Mouse (Mus musculus): ENCODE results near the gene Ilvbl. TPM values are rescaled to one million over a fixed set of nuclear protein-coding genes. Genes with fewer than 3 reads are reported as not detected.

The Ilvbl gene
- polyA plus RNA-seq, 1 experiment from 2014 or later = 40.7 TPM

GRCm38 (mm10) chr10:78576435-78577184 is 2.5 kb downstream of the Ilvbl start:
- Histone ChIP-seq H3K36me3 (replicated peaks) (peaks cover 49% of the 10 kb centered on the region), H3K27ac (replicated peaks) (no peak overlapping the region), H3K27me3 (replicated peaks; ENCODE audit: low read depth, poor library complexity, severe bottlenecking) (no peaks in the 10 kb centered on the region), H3K4me3 (no peak overlapping the region), H3K4me1 (peaks cover 14% of the 10 kb centered on the region), H3K9me3 (no peaks in the 10 kb centered on the region)
- WGBS = 94% methylated on average over 16 of the region's 16 CpGs
- DNase-seq (ENCODE audit: low spot score) = peak; percentile 5

- Histone ChIP-seq H3K4me3 (no peak overlapping the region), H3K9me3 (no peaks in the 10 kb centered on the region), H3K27ac (replicated peaks) (no peak overlapping the region), H3K36me3 (replicated peaks) (peaks cover 56% of the 10 kb centered on the region), H3K27me3 (replicated peaks; ENCODE audit: low read depth, poor library complexity, severe bottlenecking) (no peaks in the 10 kb centered on the region), H3K4me1 (peaks cover 14% of the 10 kb centered on the region)
- WGBS = 81% methylated on average over 3 of the region's 3 CpGs
- no peak for DNase-seq (ENCODE audit: low spot score)
These were observed 4.1 kb downstream of the Ilvbl start for GRCm38 (mm10) chr10:78578204-78578603.

GRCm38 (mm10) chr10:78581121-78581520 is 7.0 kb downstream of the Ilvbl start:
- WGBS = 93% methylated on average over 7 of the region's 7 CpGs
- Histone ChIP-seq H3K4me1 (no peaks in the 10 kb centered on the region), H3K27ac (replicated peaks) (no peak overlapping the region), H3K9me3 (no peaks in the 10 kb centered on the region), H3K4me3 (no peak overlapping the region), H3K27me3 (replicated peaks; ENCODE audit: low read depth, poor library complexity, severe bottlenecking) (no peaks in the 10 kb centered on the region), H3K36me3 (replicated peaks) (peaks cover 85% of the 10 kb centered on the region)
- no peak for DNase-seq (ENCODE audit: low spot score)

- 75% methylated on average over 9 of the region's 9 CpGs for WGBS
- no peak for DNase-seq (ENCODE audit: low spot score)
- Histone ChIP-seq H3K4me1 (no peaks in the 10 kb centered on the region), H3K36me3 (replicated peaks) (peaks cover 90% of the 10 kb centered on the region), H3K4me3 (no peak overlapping the region), H3K27me3 (replicated peaks; ENCODE audit: low read depth, poor library complexity, severe bottlenecking) (no peaks in the 10 kb centered on the region), H3K9me3 (no peaks in the 10 kb centered on the region), H3K27ac (replicated peaks) (no peak overlapping the region)
These were observed 9.2 kb downstream of the Ilvbl start for GRCm38 (mm10) chr10:78583347-78583746.

- DNase-seq (ENCODE audit: low spot score) = no peak
- H3K36me3 ChIP-seq (replicated peaks) = peaks cover 90% of the 10 kb centered on the region
- no peak overlapping the region for H3K4me3 ChIP-seq
- no peaks in the 10 kb centered on the region for H3K27me3 ChIP-seq (replicated peaks; ENCODE audit: low read depth, poor library complexity, severe bottlenecking)
- H3K4me1 ChIP-seq = no peaks in the 10 kb centered on the region
- H3K9me3 ChIP-seq = no peaks in the 10 kb centered on the region
- H3K27ac ChIP-seq (replicated peaks) = no peak overlapping the region
- WGBS = 82% methylated on average over 3 of the region's 3 CpGs
These were observed 9.8 kb downstream of the Ilvbl start for GRCm38 (mm10) chr10:78583939-78584338.

GRCm38 (mm10) chr10:78584996-78585395 is 10.8 kb downstream of the Ilvbl start:
- 90% methylated on average over 1 of the region's 1 CpGs for WGBS
- no peak overlapping the region for H3K27ac ChIP-seq (replicated peaks)
- no peak overlapping the region for H3K4me3 ChIP-seq
- peaks cover 90% of the 10 kb centered on the region for H3K36me3 ChIP-seq (replicated peaks)
- H3K9me3 ChIP-seq = no peaks in the 10 kb centered on the region
- no peak for DNase-seq (ENCODE audit: low spot score)
- H3K27me3 ChIP-seq (replicated peaks; ENCODE audit: low read depth, poor library complexity, severe bottlenecking) = no peaks in the 10 kb centered on the region
- H3K4me1 ChIP-seq = peaks cover 3% of the 10 kb centered on the region

- H3K9me3 ChIP-seq = no peaks in the 10 kb centered on the region
- DNase-seq (ENCODE audit: low spot score) = no peak
- WGBS = 91% methylated on average over 22 of the region's 22 CpGs
- peaks cover 86% of the 10 kb centered on the region for H3K36me3 ChIP-seq (replicated peaks)
- H3K27me3 ChIP-seq (replicated peaks; ENCODE audit: low read depth, poor library complexity, severe bottlenecking) = no peaks in the 10 kb centered on the region
- H3K27ac ChIP-seq (replicated peaks) = no peak overlapping the region
- H3K4me3 ChIP-seq = no peak overlapping the region
- peaks cover 9% of the 10 kb centered on the region for H3K4me1 ChIP-seq
These were observed 11.5 kb downstream of the Ilvbl start for GRCm38 (mm10) chr10:78585606-78586005.

GRCm38 (mm10) chr10:78586026-78586425 is 11.9 kb downstream of the Ilvbl start:
- Histone ChIP-seq H3K4me1 (peaks cover 13% of the 10 kb centered on the region), H3K9me3 (no peaks in the 10 kb centered on the region), H3K27ac (replicated peaks) (no peak overlapping the region), H3K36me3 (replicated peaks) (peaks cover 82% of the 10 kb centered on the region), H3K4me3 (no peak overlapping the region), H3K27me3 (replicated peaks; ENCODE audit: low read depth, poor library complexity, severe bottlenecking) (no peaks in the 10 kb centered on the region)
- 96% methylated on average over 13 of the region's 13 CpGs for WGBS
- no peak for DNase-seq (ENCODE audit: low spot score)

- Histone ChIP-seq H3K4me1 (peaks cover 23% of the 10 kb centered on the region), H3K4me3 (no peak overlapping the region), H3K27me3 (replicated peaks; ENCODE audit: low read depth, poor library complexity, severe bottlenecking) (no peaks in the 10 kb centered on the region), H3K36me3 (replicated peaks) (peaks cover 59% of the 10 kb centered on the region), H3K9me3 (no peaks in the 10 kb centered on the region), H3K27ac (replicated peaks) (no peak overlapping the region)
- DNase-seq (ENCODE audit: low spot score) = no peak
- WGBS = 95% methylated on average over 18 of the region's 18 CpGs
These were observed 15.1 kb downstream of the Ilvbl start for GRCm38 (mm10) chr10:78589291-78589690.

- 0 out of 2 replicates have a peak overlapping the region, but pooled peaks have one; percentile 45 for H3K27ac ChIP-seq (replicated peaks)
- H3K4me3 ChIP-seq = peak overlapping the region; percentile 80; the same call in 1 of the 2 replicates
- peaks cover 23% of the 10 kb centered on the region for H3K4me1 ChIP-seq
- H3K36me3 ChIP-seq (replicated peaks) = peaks cover 53% of the 10 kb centered on the region
- 95% methylated on average over 8 of the region's 8 CpGs for WGBS
- DNase-seq (ENCODE audit: low spot score) = no peak
- H3K9me3 ChIP-seq = no peaks in the 10 kb centered on the region
- no peaks in the 10 kb centered on the region for H3K27me3 ChIP-seq (replicated peaks; ENCODE audit: low read depth, poor library complexity, severe bottlenecking)
These were observed 15.8 kb downstream of the Ilvbl start for GRCm38 (mm10) chr10:78589901-78590300.

- Histone ChIP-seq H3K36me3 (replicated peaks) (peaks cover 44% of the 10 kb centered on the region), H3K27me3 (replicated peaks; ENCODE audit: low read depth, poor library complexity, severe bottlenecking) (no peaks in the 10 kb centered on the region), H3K4me1 (peaks cover 23% of the 10 kb centered on the region), H3K27ac (replicated peaks) (peak overlapping the region; percentile 94), H3K9me3 (no peaks in the 10 kb centered on the region), H3K4me3 (peak overlapping the region; percentile 80)
- DNase-seq (ENCODE audit: low spot score) = peak; percentile 32
- 37% methylated on average over 9 of the region's 9 CpGs for WGBS
These were observed 16.6 kb downstream of the Ilvbl start for GRCm38 (mm10) chr10:78590744-78591143.

GRCm38 (mm10) chr10:78591406-78592328 is 17.5 kb downstream of the Ilvbl start, which contains the start of gene Syde1:
Syde1 (minus strand) TSS chr10:78591964.
- no peaks in the 10 kb centered on the region for H3K9me3 ChIP-seq
- peaks cover 35% of the 10 kb centered on the region for H3K36me3 ChIP-seq (replicated peaks)
- peak within 1 kb of the TSS; percentile 80 for H3K4me3 ChIP-seq
- H3K27me3 ChIP-seq (replicated peaks; ENCODE audit: low read depth, poor library complexity, severe bottlenecking) = no peaks in the 10 kb centered on the region
- DNase-seq (ENCODE audit: low spot score) = peak; percentile 77
- 3% methylated on average over 54 of the region's 54 CpGs for WGBS
- peak within 1 kb of the TSS; percentile 94 for H3K27ac ChIP-seq (replicated peaks)
- H3K4me1 ChIP-seq = peaks cover 23% of the 10 kb centered on the region
